Mouse (Mus musculus) embryonic fibroblast, embryonic 13.5 days (primary cell): ENCODE measurements around the gene Lef1.

Experiments used
- CTCF ChIP-seq: IDR thresholded peaks from 2 replicates; pipeline ENCODE4 v1.5.1; 2011; ENCODE audit warnings: mild to moderate bottlenecking, control low read depth, low read length, moderate library complexity, borderline replicate concordance; ENCODE audit not compliant: insufficient read depth
- POLR2A ChIP-seq: IDR thresholded peaks from 2 replicates; pipeline ENCODE4 v1.6.1; 2011; ENCODE audit warnings: low read depth, mild to moderate bottlenecking, control low read depth, low read length, moderate library complexity

- TF ChIP-seq CTCF (peak; percentile 6; the same call in 1 of the 2 replicates), POLR2A (no peak)
Observed at GRCm38 (mm10) chr3:131212200-131212599, 101.9 kb downstream of the Lef1 start.
